Mouse (Mus musculus) frontal cortex, postnatal 10 days (tissue): ENCODE measurements around the gene Scgb1c1.
"Not testable (repeated sequence)": the region's sequence is repeated elsewhere in the genome, so short reads cannot be mapped to it uniquely, and the experiment has no call there.

Experiments
- DNase-seq, 2 experiments: peaks; one replicate each; pipeline ENCODE4 v3.0.0; 2022; ENCODE audit warnings: low spot score in 2 of 2, mixed read lengths in 1 of 2

The Scgb1c1 gene

DNA sequence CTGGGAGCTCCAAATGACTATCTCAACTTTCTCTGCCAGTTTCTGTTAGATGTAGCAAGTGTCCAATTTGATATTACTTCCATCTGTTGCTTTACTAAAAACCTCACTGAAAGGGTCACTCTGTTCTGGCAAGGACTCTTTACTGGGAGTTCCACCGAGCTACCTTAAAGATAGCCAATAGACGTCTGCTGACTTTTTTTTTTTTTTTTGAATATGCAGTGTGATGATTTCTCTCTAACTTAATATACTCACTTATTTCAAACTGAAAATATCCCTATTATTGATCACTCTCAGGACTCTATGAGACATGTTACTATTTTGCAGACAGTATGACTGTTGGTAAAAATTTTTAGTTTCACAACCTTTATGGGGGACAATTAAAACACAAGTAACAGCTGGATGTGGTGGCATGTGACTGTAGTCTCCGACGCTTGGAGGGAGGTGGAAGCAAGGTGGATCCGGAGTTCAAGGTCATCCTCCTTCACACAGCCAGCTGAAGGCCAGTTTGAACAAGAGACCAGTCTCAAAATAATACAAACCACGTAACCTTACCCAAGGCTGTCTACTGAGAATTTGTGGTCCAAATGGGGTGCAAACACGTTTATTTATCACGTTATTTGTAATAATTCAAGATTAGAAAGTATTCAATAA is 35.6 kb downstream of the Scgb1c1 start:
- DNase-seq = no peak

GRCm38 (mm10) chr7:140881696-140882468 is 36.5 kb downstream of the Scgb1c1 start, which contains the start of the genes Psmd13 and Sirt3:
Gene Psmd13, plus strand, starts transcription at chr7:140881968.
Gene Sirt3, minus strand, starts transcription at chr7:140882309.
- peak; percentile 91 to 94 for DNase-seq

DNA sequence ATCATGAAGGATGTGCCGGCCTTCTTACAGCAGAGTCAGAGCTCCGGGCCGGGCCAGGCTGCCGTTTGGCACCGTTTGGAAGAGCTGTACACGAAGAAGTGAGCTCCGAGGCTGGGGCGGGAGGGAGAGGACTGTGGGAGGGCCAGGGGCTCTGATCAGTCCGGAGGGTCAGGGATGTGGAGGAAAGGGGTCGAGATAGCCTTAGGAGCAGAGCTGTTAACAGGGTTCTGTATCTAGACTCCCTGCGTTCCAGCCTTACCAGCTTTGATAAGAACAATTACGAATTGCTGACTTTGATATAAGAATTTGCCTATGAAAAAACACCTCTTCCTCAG is 37.1 kb downstream of the Scgb1c1 start:
- DNase-seq = no peak

GRCm38 (mm10) chr7:140890636-140891035 is 45.3 kb downstream of the Scgb1c1 start:
- not testable (repeated sequence) for DNase-seq

DNA sequence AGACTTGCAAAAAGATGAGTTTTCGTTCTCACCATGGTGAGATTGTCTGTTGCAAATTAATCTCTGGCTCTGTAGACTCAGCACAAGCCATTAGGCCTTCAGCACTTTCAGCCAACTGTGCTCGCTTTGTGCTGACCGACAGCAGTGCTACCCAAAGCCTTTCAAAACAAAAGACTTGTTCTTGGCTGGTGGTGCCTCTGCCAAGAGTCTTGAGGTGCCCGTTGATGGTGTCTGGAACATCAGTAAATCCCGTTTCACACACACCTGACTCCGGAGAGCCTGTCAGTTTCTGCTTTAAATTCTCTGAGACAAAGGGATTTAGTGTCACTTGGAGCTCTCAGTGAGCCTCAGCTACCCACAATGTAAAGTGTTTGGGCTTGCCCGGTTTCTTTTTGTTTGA is 48.7 kb downstream of the Scgb1c1 start:
- no peak for DNase-seq

DNA sequence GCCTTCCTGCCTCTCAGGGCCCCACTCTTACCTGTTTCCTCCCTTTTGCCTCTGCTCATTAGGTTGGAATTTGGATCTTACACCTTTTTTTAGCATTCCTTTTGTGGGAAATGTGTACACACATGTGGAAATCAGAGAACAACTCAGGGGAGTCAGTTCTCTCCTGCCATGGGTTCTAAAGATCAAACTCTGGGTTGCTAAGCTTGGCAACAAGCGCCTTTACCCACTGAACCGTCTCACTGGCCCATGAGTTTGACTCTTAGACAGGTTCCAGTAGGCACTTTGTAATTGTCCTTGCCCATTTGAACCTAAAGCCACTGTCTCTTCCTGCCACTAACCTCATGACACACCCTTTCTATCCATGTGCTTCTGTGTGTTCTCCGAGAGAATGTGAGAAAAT is 49.3 kb downstream of the Scgb1c1 start:
- DNase-seq = no peak
